31 mouse cellular contexts compared by ENCODE assay signal in the genomic region with DNA sequence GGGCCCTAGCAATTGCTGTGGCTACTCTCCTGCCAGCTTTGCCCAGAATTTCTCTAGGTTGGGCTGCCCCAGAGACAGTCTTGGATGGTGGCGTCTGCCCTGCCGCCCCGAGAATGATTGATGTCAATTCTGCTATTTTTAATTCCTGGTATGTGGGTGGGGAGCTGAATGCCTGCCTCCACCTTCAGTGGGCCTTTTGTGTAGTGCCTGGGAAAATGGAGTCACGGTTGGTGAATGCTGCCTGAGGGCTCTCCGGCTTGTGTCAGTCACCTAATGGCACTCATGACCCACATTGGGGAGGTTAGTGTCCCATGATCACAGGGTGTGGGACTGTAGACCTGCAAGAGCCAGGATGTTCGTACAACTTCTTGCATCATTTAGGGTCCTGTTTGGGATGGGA. TPM values are rescaled to one million over a fixed set of nuclear protein-coding genes. Genes with fewer than 3 reads are reported as not detected.
A peak's percentile ranks its signal among the peaks of the same experiment; 100 is the strongest.
DNase-seq lines count a peak whose midpoint lies in the region; ATAC-seq and TF ChIP-seq lines count a peak whose summit lies in the region.
"Had no signal": no experiment of that assay in that cellular context is flagged by ENCODE, and none has a peak within 500 bp of the region (broad histone marks: within the 10 kb centered on the region; RNA-seq: fewer than 3 reads in every experiment).

No protein-coding gene starts in this region.

- H3K4me2 ChIP-seq in kidney, postnatal 0 days (ENCODE audit: low read length): no peak overlapping the region
- no peak overlapping the region for H3K4me2 ChIP-seq in forebrain, embryonic 11.5 days (ENCODE audit: low read depth, low read length, severe bottlenecking)
- H3K4me2 ChIP-seq: embryonic facial prominence, embryonic 15.5 days; hindbrain, embryonic 14.5 days; liver, embryonic 15.5 days; lung, embryonic 14.5 days; stomach, embryonic 15.5 days had no signal

- no peaks in the 10 kb centered on the region for H3K36me3 ChIP-seq in kidney, postnatal 0 days (ENCODE audit: insufficient read depth, low read length)
- H3K36me3 ChIP-seq in forebrain, embryonic 11.5 days (ENCODE audit: control insufficient read depth, insufficient read depth, low read length): no peaks in the 10 kb centered on the region
- H3K36me3 ChIP-seq: embryonic facial prominence, embryonic 10.5 days; embryonic facial prominence, embryonic 15.5 days; liver, embryonic 15.5 days; stomach, embryonic 15.5 days had no signal

- intact Hi-C loops in heart, postnatal 25 days (cut with DNase I): no loop called here

- no peak overlapping the region for H3K4me3 ChIP-seq in kidney, postnatal 0 days (replicated peaks; ENCODE audit: low read depth, low read length)
- no peak overlapping the region for H3K4me3 ChIP-seq in forebrain, embryonic 11.5 days (ENCODE audit: low read depth, low read length)
- H3K4me3 ChIP-seq: embryonic facial prominence, embryonic 10.5 days; embryonic facial prominence, embryonic 15.5 days; liver, embryonic 15.5 days; stomach, embryonic 15.5 days had no signal

- TF ChIP-seq CTCF in kidney, postnatal 0 days (IDR thresholded peaks at IDR 0.05; ENCODE audit: low read depth): no peak

- 55% methylated on average over 6 of the region's 6 CpGs for WGBS in kidney, postnatal 0 days
- 77% methylated on average over 6 of the region's 6 CpGs for WGBS in forebrain, embryonic 11.5 days

- H3K4me1 ChIP-seq in kidney, postnatal 0 days (replicated peaks; ENCODE audit: insufficient read depth, low read length): peaks cover 35% of the 10 kb centered on the region
- no peaks in the 10 kb centered on the region for H3K4me1 ChIP-seq in forebrain, embryonic 11.5 days (replicated peaks; ENCODE audit: control insufficient read depth, insufficient read depth, low read length)

- 0 out of 2 replicates have a peak, but pooled peaks have one; percentile 14 for ATAC-seq in kidney, postnatal 0 days (replicated peaks; ENCODE audit: low FRiP score, low read depth)
- ATAC-seq in forebrain, embryonic 11.5 days (replicated peaks; ENCODE audit: low FRiP score): no peak
- ATAC-seq: CD4-positive, CD25-positive, alpha-beta regulatory T cell, adult 4 months; forebrain, embryonic 14.5 days; inflammation-experienced regulatory T-cells, adult 6 months had no signal

- H3K27ac ChIP-seq in kidney, postnatal 0 days: no peak overlapping the region; the same call in 1 of the 2 replicates
- H3K27ac ChIP-seq in forebrain, embryonic 11.5 days (ENCODE audit: low read depth, low read length): no peak overlapping the region
- H3K27ac ChIP-seq: embryonic facial prominence, embryonic 10.5 days; embryonic facial prominence, embryonic 15.5 days; hindbrain, embryonic 14.5 days; liver, embryonic 15.5 days; stomach, embryonic 15.5 days had no signal

- no peak overlapping the region for H3K9ac ChIP-seq in kidney, postnatal 0 days (ENCODE audit: low read depth, low read length)
- H3K9ac ChIP-seq in forebrain, embryonic 11.5 days (ENCODE audit: low read length): no peak overlapping the region
- H3K9ac ChIP-seq: embryonic facial prominence, embryonic 15.5 days; hindbrain, embryonic 14.5 days; liver, embryonic 15.5 days; lung, embryonic 14.5 days; stomach, embryonic 15.5 days had no signal

- H3K9me3 ChIP-seq in kidney, postnatal 0 days (replicated peaks; ENCODE audit: low read length): no peaks in the 10 kb centered on the region
- no peaks in the 10 kb centered on the region for H3K9me3 ChIP-seq in forebrain, embryonic 11.5 days (ENCODE audit: control insufficient read depth, low read length)
- H3K9me3 ChIP-seq: embryonic facial prominence, embryonic 10.5 days; embryonic facial prominence, embryonic 15.5 days; liver, embryonic 15.5 days; stomach, embryonic 15.5 days had no signal

- no peaks in the 10 kb centered on the region for H3K27me3 ChIP-seq in kidney, postnatal 0 days (ENCODE audit: insufficient read depth, low read length)
- H3K27me3 ChIP-seq in forebrain, embryonic 11.5 days (ENCODE audit: control insufficient read depth, insufficient read depth, low read length): no peaks in the 10 kb centered on the region
- H3K27me3 ChIP-seq: embryonic facial prominence, embryonic 15.5 days; liver, embryonic 15.5 days; stomach, embryonic 15.5 days had no signal

- peak; percentile 81 for DNase-seq in heart, adult 11 months
- DNase-seq in heart, postnatal 25 days (ENCODE audit: low spot score): no peak
- DNase-seq in kidney, postnatal 0 days (ENCODE audit: low spot score): no peak
- DNase-seq in kidney, adult 8-10 months: no peak
- DNase-seq in R1 (ENCODE audit: low read depth, low spot score): peak; percentile 35
- DNase-seq in forebrain, embryonic 11.5 days (ENCODE audit: low spot score): no peak
- DNase-seq in neural tube, embryonic 10.5 days (ENCODE audit: extremely low spot score, low spot score): no peak
- DNase-seq: adrenal gland, postnatal 25 days; cerebellum, adult 2 months; cerebellum, postnatal 25 days; kidney, adult 18-20 months; kidney, postnatal 4 days; liver; lung, embryonic 14.5 days; lung, postnatal 14 days; midbrain, embryonic 14.5 days; right cerebral cortex, postnatal 25 days had no signal

RNA-seq across cellular contexts. Expression of a gene that starts 11.3 kb away (rescaled TPM):
- total RNA-seq in heart, postnatal 25 days (2021): 10 to 100 TPM; 72.3 to 80.0 TPM
- 83.7 and 95.6 TPM in 2 replicates for polyA plus RNA-seq in kidney, postnatal 0 days (2015; fragmentation: Nextera tagmentation; extraction: Ambion mirVana)
- polyA plus RNA-seq in forebrain, embryonic 11.5 days (2014; fragmentation: Nextera tagmentation; extraction: Ambion mirVana): 3.6 and 5.0 TPM in 2 replicates

RNA-seq across cellular contexts. Expression of a gene that starts 49.6 kb away (rescaled TPM):
- total RNA-seq in heart, postnatal 25 days (2021): 1 to 10 TPM; 3.0 to 3.6 TPM
- polyA plus RNA-seq in kidney, postnatal 0 days (2015; fragmentation: Nextera tagmentation; extraction: Ambion mirVana): 1.6 and 1.7 TPM in 2 replicates
- polyA plus RNA-seq in forebrain, embryonic 11.5 days (2014; fragmentation: Nextera tagmentation; extraction: Ambion mirVana): not detected in 2 replicates
- total RNA-seq: hematopoietic stem cell, adult 5-6 weeks; monocyte, adult 5-6 weeks; neutrophil, adult 5-6 weeks had no signal
- polyA plus RNA-seq: CD4-positive, CD25-positive, alpha-beta regulatory T cell, adult 4 months; cerebellum, adult 2 months; embryonic facial prominence, embryonic 10.5 days; forebrain, embryonic 14.5 days; hindbrain, embryonic 14.5 days; inflammation-experienced regulatory T-cells, adult 6 months; kidney, embryonic 16.5 days; limb, embryonic 11.5 days; midbrain, embryonic 14.5 days; neural tube, embryonic 11.5 days had no signal

Comparison
In these comparisons a context has a peak if more than half of its experiments do, and no peak if none do; other contexts are left out.
1. DNase-seq: peak in heart, adult 11 months (single experiment) and R1 (single experiment); none in heart, postnatal 25 days (single experiment), kidney, postnatal 0 days (single experiment), kidney, adult 8-10 months (0 of 2), forebrain, embryonic 11.5 days (single experiment) and neural tube, embryonic 10.5 days (single experiment).
2. RNA of a gene that starts 11.3 kb away (polyA plus RNA-seq): 83.7 to 95.6 TPM in kidney, postnatal 0 days; 3.6 to 5.0 TPM in forebrain, embryonic 11.5 days; every median in the first group is over 10 times any median in the second.